Mouse (Mus musculus): ENCODE results near the gene Sstr1. TPM values are rescaled to one million over a fixed set of nuclear protein-coding genes. Genes with fewer than 3 reads are reported as not detected.

Gene Sstr1
- polyA plus RNA-seq, 1 experiment from 2014 or later = not detected

Other genes with a start within 250 kb of the Sstr1 start
- gene Clec14a, start 57.5 kb downstream of the Sstr1 start, polyA plus RNA-seq (2018) = not detected in 3 replicates